Mouse (Mus musculus): ENCODE results near the gene Pnmal1. TPM values are rescaled to one million over a fixed set of nuclear protein-coding genes. Genes with fewer than 3 reads are reported as not detected.
A peak's percentile ranks its signal among the peaks of the same experiment; 100 is the strongest.

Gene Pnmal1
- total RNA-seq, 2 experiments from 2014 or later = not detected

GRCm38 (mm10) chr7:16918670-16919069, 40.8 kb upstream of the Pnmal1 start:
- peak overlapping the region; percentile 54 for H3K27ac ChIP-seq
- no peak for TF ChIP-seq CTCF (IDR thresholded peaks at IDR 0.05)
- no peak for DNase-seq
- no peak overlapping the region for H3K4me3 ChIP-seq
- intact Hi-C loops (cut with DNase I) = no loop called here

DNA sequence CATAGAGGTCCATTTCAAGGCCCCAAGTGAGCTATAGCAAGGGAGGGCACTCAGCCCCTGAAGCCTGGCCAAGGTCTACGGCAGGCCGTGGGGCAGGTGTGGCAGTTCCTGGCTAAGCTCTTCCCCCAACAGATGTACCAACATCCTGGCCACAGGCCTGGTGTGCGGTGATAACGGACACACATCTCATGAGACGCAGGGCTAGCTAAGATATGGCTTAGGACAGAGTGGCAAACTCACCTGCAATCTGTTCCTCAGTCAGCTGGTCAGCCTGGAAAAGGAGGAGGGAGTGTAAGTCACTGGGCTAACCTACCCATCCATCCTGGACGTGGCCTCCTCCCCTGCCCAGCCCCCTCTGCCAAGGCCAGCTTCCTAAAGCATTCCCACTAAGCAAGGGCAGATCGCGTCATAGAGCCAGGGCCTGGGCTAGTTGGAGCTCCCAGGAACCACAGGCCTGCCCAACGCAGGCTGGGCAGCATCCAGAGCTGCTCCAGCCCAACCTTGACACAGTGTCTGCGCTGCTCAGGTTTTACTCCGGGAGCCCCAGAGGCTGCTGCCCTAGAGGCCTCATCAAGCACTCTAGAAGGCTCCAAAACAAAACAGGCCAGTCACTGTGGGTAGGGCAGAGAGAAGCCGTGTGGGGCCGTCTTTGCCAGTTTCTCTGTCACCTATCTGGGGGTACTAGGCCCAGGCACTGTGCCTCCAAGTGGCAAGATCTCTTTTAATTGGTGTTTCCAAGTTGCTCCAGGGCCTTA, 39.9 kb upstream of the Pnmal1 start:
- peak; percentile 52 for DNase-seq
- no peak for TF ChIP-seq CTCF (IDR thresholded peaks at IDR 0.05)
- H3K4me3 ChIP-seq = peak overlapping the region; percentile 20
- intact Hi-C loops (cut with DNase I) = no loop called here
- peak overlapping the region; percentile 75 for H3K27ac ChIP-seq

- peak overlapping the region; percentile 20 for H3K4me3 ChIP-seq
- no peak for TF ChIP-seq CTCF (IDR thresholded peaks at IDR 0.05)
- intact Hi-C loops (cut with DNase I) = no loop called here
- peak overlapping the region; percentile 75 for H3K27ac ChIP-seq
- DNase-seq = peak; percentile 33
Measured at GRCm38 (mm10) chr7:16920150-16920579, 39.3 kb upstream of the Pnmal1 start.

- peak; percentile 69 for DNase-seq
- no peak for TF ChIP-seq CTCF (IDR thresholded peaks at IDR 0.05)
- H3K27ac ChIP-seq = peak overlapping the region; percentile 96
- intact Hi-C loops (cut with DNase I) = no loop called here
- H3K4me3 ChIP-seq = peak overlapping the region; percentile 99
Measured at GRCm38 (mm10) chr7:16920818-16921791, 38.4 kb upstream of the Pnmal1 start.

GRCm38 (mm10) chr7:16921881-16922335, 37.6 kb upstream of the Pnmal1 start:
- no peak for TF ChIP-seq CTCF (IDR thresholded peaks at IDR 0.05)
- Histone ChIP-seq H3K4me3 (peak overlapping the region; percentile 99), H3K27ac (peak overlapping the region; percentile 96)
- peak; percentile 78 for DNase-seq
- intact Hi-C loops (cut with DNase I) = no loop called here

GRCm38 (mm10) chr7:16922360-16922973, 37.0 kb upstream of the Pnmal1 start:
- H3K27ac ChIP-seq = peak overlapping the region; percentile 96
- intact Hi-C loops (cut with DNase I) = no loop called here
- TF ChIP-seq CTCF (IDR thresholded peaks at IDR 0.05) = no peak
- H3K4me3 ChIP-seq = peak overlapping the region; percentile 99
- DNase-seq = peak; percentile 72

DNA sequence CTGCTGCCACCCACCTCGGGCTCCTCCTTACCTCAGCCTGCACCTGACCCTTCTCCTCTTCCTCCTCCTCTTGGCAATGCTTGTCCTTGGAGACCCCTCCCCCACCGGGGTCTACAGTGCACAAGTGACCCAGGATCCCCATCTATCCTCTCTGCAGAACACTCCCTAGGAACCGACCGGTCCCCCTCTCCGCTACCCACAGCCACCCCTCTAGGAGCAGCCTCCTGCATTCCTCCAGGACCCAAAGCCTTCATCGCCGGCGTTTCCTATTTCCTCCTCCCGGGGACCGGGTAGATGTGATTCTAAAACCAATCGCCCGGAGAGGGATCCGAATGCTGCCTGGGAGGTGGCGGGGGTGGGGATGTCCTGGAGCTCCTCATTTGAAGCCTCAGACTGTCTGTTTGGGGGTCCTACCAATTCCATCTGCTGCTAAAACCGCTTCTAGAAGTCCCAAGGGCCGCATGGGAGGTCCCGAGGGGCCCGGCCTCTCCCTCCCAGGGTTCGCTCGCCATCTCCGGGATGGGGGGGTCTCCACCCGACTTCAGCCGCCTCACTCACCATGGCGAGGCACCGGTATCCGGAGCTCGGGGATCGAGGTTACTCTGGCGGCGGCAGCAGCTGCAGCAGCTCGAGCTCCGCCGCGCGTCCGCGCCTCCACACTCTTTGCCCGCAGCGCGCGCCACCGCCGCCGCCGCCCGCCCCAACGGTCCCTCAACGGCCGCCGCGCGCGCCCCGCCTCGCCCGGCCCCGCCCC, 36.0 kb upstream of the Pnmal1 start:
- intact Hi-C loops (cut with DNase I) = no loop called here
- H3K27ac ChIP-seq = peak overlapping the region; percentile 96
- TF ChIP-seq CTCF (IDR thresholded peaks at IDR 0.05) = no peak
- DNase-seq = peak; percentile 65
- peak overlapping the region; percentile 99 for H3K4me3 ChIP-seq

GRCm38 (mm10) chr7:16924037-16924834, 35.2 kb upstream of the Pnmal1 start, which contains the start of gene Calm3:
TSS of gene Calm3 (minus strand) at chr7:16924114.
- intact Hi-C loops (cut with DNase I) = no loop called here
- Histone ChIP-seq H3K4me3 (peak within 1 kb of the TSS; percentile 99), H3K27ac (peak within 1 kb of the TSS; percentile 96)
- no peak for TF ChIP-seq CTCF (IDR thresholded peaks at IDR 0.05)
- peak; percentile 100 for DNase-seq

DNA sequence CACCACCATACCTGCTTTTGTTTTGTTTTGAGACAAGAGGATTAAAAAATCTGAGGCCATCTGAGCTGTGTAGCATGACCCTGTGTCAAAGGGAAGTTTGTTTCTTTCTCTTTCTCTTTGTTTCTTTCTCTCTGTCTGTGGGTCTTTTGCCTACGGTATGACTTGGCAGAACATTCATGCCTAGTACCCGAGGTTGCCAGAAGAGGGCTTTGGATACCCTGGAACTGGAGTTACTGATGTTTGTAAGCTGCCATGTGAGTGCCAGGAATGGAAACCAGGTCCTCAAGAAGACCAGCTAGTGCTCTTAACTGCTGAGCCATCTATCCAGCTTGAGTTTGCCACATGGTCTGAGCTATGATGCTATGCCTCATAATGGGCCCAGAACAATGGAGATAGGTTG, 31.1 kb upstream of the Pnmal1 start:
- DNase-seq = no peak
- Histone ChIP-seq H3K27ac (no peak overlapping the region), H3K4me3 (no peak overlapping the region)
- no peak for TF ChIP-seq CTCF (IDR thresholded peaks at IDR 0.05)
- intact Hi-C loops (cut with DNase I) = no loop called here

- peak; percentile 75 for DNase-seq
- TF ChIP-seq CTCF (IDR thresholded peaks at IDR 0.05) = peak; percentile 95
- Histone ChIP-seq H3K4me3 (no peak overlapping the region), H3K27ac (no peak overlapping the region)
- intact Hi-C loops (cut with DNase I) = loop anchor here (1.0 kb wide), 1 partner anchor 71 kb away; no protein-coding TSS in a partner anchor
Measured at GRCm38 (mm10) chr7:16930850-16931249, 28.6 kb upstream of the Pnmal1 start.

All from gastrocnemius, adult 2 months (tissue).